Mouse (Mus musculus): ENCODE data around the gene Cdkal1.

DNA sequence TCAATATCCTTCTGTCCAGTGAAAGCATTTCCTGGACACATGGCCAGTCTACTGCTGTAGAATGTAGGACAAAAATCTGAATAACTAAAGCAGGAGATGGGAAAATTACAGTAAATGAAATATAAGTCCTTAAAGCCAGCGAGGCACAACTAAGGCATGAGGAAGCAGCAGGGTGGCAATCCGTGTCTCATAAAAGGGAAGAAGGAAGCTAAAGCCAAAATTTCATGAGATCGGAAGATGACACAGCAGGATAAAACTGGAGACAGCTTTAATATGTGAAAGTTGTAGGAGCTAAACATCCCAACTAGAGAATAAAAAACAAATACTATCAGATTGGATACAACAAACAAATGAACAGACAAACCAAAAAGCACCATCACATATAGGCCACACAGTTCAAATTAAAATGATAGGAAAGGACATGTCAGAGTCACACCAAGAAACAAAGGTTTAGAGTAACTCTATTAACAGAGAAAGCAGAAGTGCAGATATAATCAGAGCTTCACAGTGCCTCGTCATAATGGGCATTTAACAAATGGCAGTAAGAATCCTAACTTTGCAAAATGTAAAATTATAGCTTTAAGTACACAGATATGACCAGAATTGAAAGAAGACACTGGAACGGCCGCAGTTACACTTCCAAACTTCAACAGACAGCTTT is 204.8 kb downstream of the Cdkal1 start:
- no peak for TF ChIP-seq CTCF (IDR thresholded peaks at IDR 0.05; ENCODE audit: low read depth)
- TF ChIP-seq EP300 (IDR thresholded peaks at IDR 0.05; ENCODE audit: low read depth) = no peak

Measured in liver, embryonic 14.5 days (tissue).